Mouse (Mus musculus): ENCODE measurements around the gene Pbx3. TPM values are rescaled to one million over a fixed set of nuclear protein-coding genes. Genes with fewer than 3 reads are reported as not detected.

Gene Pbx3
- polyA plus RNA-seq, 1 experiment from 2014 or later = 35.0 TPM

Other genes starting within 250 kb of the Pbx3 start
- gene Mapkap1, start 33.6 kb upstream of the Pbx3 start, polyA plus RNA-seq (2014; fragmentation: Nextera tagmentation; extraction: Ambion mirVana) = 94.7 and 96.5 TPM in 2 replicates

Data from limb, embryonic 11.5 days (tissue).